In the genomic region with DNA sequence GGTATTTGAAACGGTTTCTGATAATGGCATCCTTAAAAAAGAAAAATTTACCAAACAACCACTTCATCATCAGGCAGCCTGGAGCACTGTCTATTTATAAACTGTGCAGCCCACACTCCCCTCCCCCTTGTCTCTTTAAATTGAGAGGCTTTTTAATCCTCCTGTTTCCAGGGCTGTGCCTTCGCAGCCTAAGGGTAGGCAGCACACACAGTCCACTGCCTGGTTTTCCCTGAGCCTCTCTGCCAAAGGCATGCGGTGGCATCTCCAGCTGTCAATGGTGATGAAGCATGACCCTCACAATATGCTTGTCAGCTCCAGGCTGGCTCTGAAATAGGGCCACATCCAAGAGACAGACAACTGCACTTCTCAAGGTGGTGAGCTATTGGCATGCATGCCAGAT, we compare ENCODE assay signal across 16 mouse cellular contexts. TPM values are rescaled to one million over a fixed set of nuclear protein-coding genes. Genes with fewer than 3 reads are reported as not detected.
DNase-seq lines count a peak whose midpoint lies in the region; ATAC-seq and TF ChIP-seq lines count a peak whose summit lies in the region.
"Had no signal": no experiment of that assay in that cellular context is flagged by ENCODE, and none has a peak within 500 bp of the region (broad histone marks: within the 10 kb centered on the region; RNA-seq: fewer than 3 reads in every experiment).

A gene (minus strand): TSS at position 39 of the 400 bp plus-strand sequence.

- intact Hi-C loops in gastrocnemius, postnatal 14 days (cut with DNase I; ENCODE audit: low total_unique reads) = no loop called here

- H3K4me3 ChIP-seq in forebrain, postnatal 0 days (ENCODE audit: low read depth, low read length) = no peak within 1 kb of the TSS
- no peak within 1 kb of the TSS for H3K4me3 ChIP-seq in forebrain, embryonic 10.5 days
- no peak within 1 kb of the TSS for H3K4me3 ChIP-seq in hindbrain, embryonic 16.5 days (ENCODE audit: low read length)
- H3K4me3 ChIP-seq in midbrain, postnatal 0 days (ENCODE audit: low read depth, low read length) = no peak within 1 kb of the TSS
- H3K4me3 ChIP-seq: forebrain, embryonic 13.5 days; limb, embryonic 12.5 days had no signal

- no peaks in the 10 kb centered on the region for H3K36me3 ChIP-seq in forebrain, postnatal 0 days (ENCODE audit: insufficient read depth)
- H3K36me3 ChIP-seq in forebrain, embryonic 10.5 days (replicated peaks) = no peaks in the 10 kb centered on the region
- no peaks in the 10 kb centered on the region for H3K36me3 ChIP-seq in hindbrain, embryonic 16.5 days (ENCODE audit: control insufficient read depth, insufficient read depth, low read length)
- no peaks in the 10 kb centered on the region for H3K36me3 ChIP-seq in midbrain, postnatal 0 days (ENCODE audit: insufficient read depth, low read length)
- H3K36me3 ChIP-seq: limb, embryonic 12.5 days had no signal

- TF ChIP-seq CTCF in forebrain, postnatal 0 days (IDR thresholded peaks at IDR 0.05; ENCODE audit: low read depth) = no peak
- TF ChIP-seq CTCF in midbrain, postnatal 0 days (IDR thresholded peaks at IDR 0.05) = no peak

- ATAC-seq in forebrain, postnatal 0 days = peak; percentile 53
- peak; percentile 93 for ATAC-seq in hindbrain, embryonic 16.5 days
- peak; percentile 76 for ATAC-seq in midbrain, postnatal 0 days (ENCODE audit: low FRiP score)
- ATAC-seq: forebrain, embryonic 13.5 days; intestine, embryonic 16.5 days had no signal

- no peak for DNase-seq in forebrain, postnatal 0 days
- DNase-seq in forebrain, embryonic 10.5 days (ENCODE audit: extremely low spot score, low spot score) = no peak
- peak; percentile 11 for DNase-seq in Muller cell, postnatal 12 days (ENCODE audit: inconsistent ontology term)
- DNase-seq in midbrain, postnatal 0 days (ENCODE audit: low spot score) = peak; percentile 62
- no peak for DNase-seq in gastrocnemius, postnatal 14 days
- no peak for DNase-seq in urinary bladder, adult 18-20 months (ENCODE audit: low spot score in 2 of 2)
- no peak for DNase-seq in kidney, postnatal 25 days
- DNase-seq: gastrocnemius, postnatal 36 days; lung, adult 18-20 months; right cerebral cortex, adult 18-20 months had no signal

- no peaks in the 10 kb centered on the region for H3K9me3 ChIP-seq in forebrain, postnatal 0 days (ENCODE audit: low read length)
- no peaks in the 10 kb centered on the region for H3K9me3 ChIP-seq in forebrain, embryonic 10.5 days
- H3K9me3 ChIP-seq in hindbrain, embryonic 16.5 days (ENCODE audit: control insufficient read depth, low read length) = no peaks in the 10 kb centered on the region
- no peaks in the 10 kb centered on the region for H3K9me3 ChIP-seq in midbrain, postnatal 0 days (ENCODE audit: low read length)
- H3K9me3 ChIP-seq: forebrain, embryonic 13.5 days; limb, embryonic 12.5 days had no signal

- 50% methylated on average over 3 of the region's 3 CpGs for WGBS in forebrain, postnatal 0 days
- WGBS in forebrain, embryonic 10.5 days = 63% methylated on average over 3 of the region's 3 CpGs
- WGBS in hindbrain, embryonic 16.5 days = 52% methylated on average over 3 of the region's 3 CpGs
- 36% methylated on average over 3 of the region's 3 CpGs for WGBS in midbrain, postnatal 0 days

- no peaks in the 10 kb centered on the region for H3K27me3 ChIP-seq in forebrain, postnatal 0 days (ENCODE audit: insufficient read depth, low read length)
- no peaks in the 10 kb centered on the region for H3K27me3 ChIP-seq in forebrain, embryonic 10.5 days (ENCODE audit: poor library complexity, severe bottlenecking)
- no peaks in the 10 kb centered on the region for H3K27me3 ChIP-seq in hindbrain, embryonic 16.5 days (replicated peaks; ENCODE audit: control insufficient read depth, insufficient read depth, low read length)
- H3K27me3 ChIP-seq in midbrain, postnatal 0 days (ENCODE audit: insufficient read depth, low read length) = no peaks in the 10 kb centered on the region
- H3K27me3 ChIP-seq: forebrain, embryonic 13.5 days; limb, embryonic 12.5 days had no signal

- H3K27ac ChIP-seq in forebrain, postnatal 0 days (ENCODE audit: low read depth, low read length) = no peak within 1 kb of the TSS
- no peak within 1 kb of the TSS for H3K27ac ChIP-seq in forebrain, embryonic 10.5 days
- no peak within 1 kb of the TSS for H3K27ac ChIP-seq in hindbrain, embryonic 16.5 days (ENCODE audit: low read depth, low read length)
- H3K27ac ChIP-seq in midbrain, postnatal 0 days (ENCODE audit: low read depth, low read length) = no peak within 1 kb of the TSS
- H3K27ac ChIP-seq: forebrain, embryonic 13.5 days; limb, embryonic 12.5 days had no signal

- H3K4me2 ChIP-seq in forebrain, postnatal 0 days (ENCODE audit: low read depth) = no peak within 1 kb of the TSS
- H3K4me2 ChIP-seq in hindbrain, embryonic 16.5 days (ENCODE audit: low read length) = no peak within 1 kb of the TSS
- H3K4me2 ChIP-seq in midbrain, postnatal 0 days (ENCODE audit: low read depth, low read length, poor library complexity, severe bottlenecking) = no peak within 1 kb of the TSS
- H3K4me2 ChIP-seq: forebrain, embryonic 13.5 days; limb, embryonic 12.5 days had no signal

- H3K9ac ChIP-seq in forebrain, postnatal 0 days = no peak within 1 kb of the TSS
- H3K9ac ChIP-seq in hindbrain, embryonic 16.5 days (ENCODE audit: low read depth, low read length) = no peak within 1 kb of the TSS
- no peak within 1 kb of the TSS for H3K9ac ChIP-seq in midbrain, postnatal 0 days (replicated peaks; ENCODE audit: low read length, poor library complexity, severe bottlenecking)
- H3K9ac ChIP-seq: forebrain, embryonic 13.5 days; limb, embryonic 12.5 days had no signal

- no peaks in the 10 kb centered on the region for H3K4me1 ChIP-seq in forebrain, postnatal 0 days (ENCODE audit: insufficient read depth)
- no peaks in the 10 kb centered on the region for H3K4me1 ChIP-seq in forebrain, embryonic 10.5 days
- no peaks in the 10 kb centered on the region for H3K4me1 ChIP-seq in hindbrain, embryonic 16.5 days (ENCODE audit: control insufficient read depth, insufficient read depth, low read depth, low read length)
- H3K4me1 ChIP-seq in midbrain, postnatal 0 days (ENCODE audit: insufficient read depth, low read length) = no peaks in the 10 kb centered on the region
- H3K4me1 ChIP-seq: forebrain, embryonic 13.5 days; limb, embryonic 12.5 days had no signal

RNA-seq across cellular contexts. Expression of the gene that starts here (rescaled TPM):
- 0.76 and 1.9 TPM in 2 replicates for total RNA-seq in forebrain, postnatal 0 days (2014; rRNA removed)
- polyA plus RNA-seq in forebrain, postnatal 0 days (2015; fragmentation: Nextera tagmentation; extraction: Ambion mirVana) = 1.5 and 1.9 TPM in 2 replicates
- polyA plus RNA-seq in forebrain, embryonic 10.5 days (2016; fragmentation: Nextera tagmentation; extraction: Ambion mirVana) = not detected in 2 replicates
- polyA plus RNA-seq in hindbrain, embryonic 16.5 days (2015; fragmentation: Nextera tagmentation; extraction: Ambion mirVana) = 0.33 and 0.75 TPM in 2 replicates
- not detected in 2 replicates for total RNA-seq in midbrain, postnatal 0 days (2014; rRNA removed)
- 0.73 and 0.88 TPM in 2 replicates for polyA plus RNA-seq in midbrain, postnatal 0 days (2015; fragmentation: Nextera tagmentation; extraction: Ambion mirVana)
- total RNA-seq in gastrocnemius, postnatal 14 days (2021) = not detected
- total RNA-seq: adrenal gland, adult 18-20 months; gastrocnemius, postnatal 36 days had no signal
- polyA plus RNA-seq: forebrain, embryonic 13.5 days; intestine, embryonic 16.5 days; large intestine, adult 2 months; limb, embryonic 12.5 days had no signal

Comparison
In these comparisons a context has a peak if more than half of its experiments do, and no peak if none do; other contexts are left out.
1. Peak in ATAC-seq in hindbrain, embryonic 16.5 days; RNA of the gene not detected or under 1 TPM.
2. Peak in DNase-seq and ATAC-seq in midbrain, postnatal 0 days; RNA of the gene not detected or under 1 TPM.